Mouse (Mus musculus) lung, embryonic 14.5 days (tissue): ENCODE data around the gene Dtx2. TPM values are rescaled to one million over a fixed set of nuclear protein-coding genes. Genes with fewer than 3 reads are reported as not detected.

Experiments
- ATAC-seq: fragments of 200-750 bp; cut with Nextera tagmentation; 2 replicates; pipeline ENCODE4 v1.8.0; 2017; ENCODE audit warnings: mild to moderate bottlenecking, moderate TSS enrichment, moderate library complexity; ENCODE audit not compliant: insufficient read depth
- DNase-seq: peaks from one replicate; pipeline ENCODE4 v3.0.0-alpha.2; 2015
- H3K27ac ChIP-seq: fragments of 300-500 bp; sonication (generic); 2 replicates; pipeline ENCODE4 v1.5.1; 2014; ENCODE audit warnings: low read depth, mild to moderate bottlenecking, moderate library complexity
- H3K27me3 ChIP-seq: fragments of 300-500 bp; sonication (generic); 2 replicates; pipeline ENCODE4 v1.6.1; 2014; ENCODE audit warnings: low read length, control low read depth; ENCODE audit not compliant: insufficient read depth
- H3K36me3 ChIP-seq: fragments of 300-500 bp; sonication (generic); 2 replicates; pipeline ENCODE4 v1.6.1; 2014; ENCODE audit warnings: control low read depth; ENCODE audit not compliant: insufficient read depth
- H3K4me1 ChIP-seq: fragments of 300-500 bp; sonication (generic); 2 replicates; pipeline ENCODE4 v1.6.1; 2014; ENCODE audit warnings: antibody characterized with exemption, control low read depth; ENCODE audit not compliant: insufficient read depth
- H3K4me2 ChIP-seq: fragments of 300-500 bp; sonication (generic); 2 replicates; pipeline ENCODE4 v1.6.1; 2014; ENCODE audit warnings: mild to moderate bottlenecking
- H3K4me3 ChIP-seq: fragments of 300-500 bp; sonication (generic); 2 replicates; pipeline ENCODE4 v1.5.1; 2014; ENCODE audit warnings: low read depth, low read length
- H3K9ac ChIP-seq: fragments of 300-500 bp; sonication (generic); 2 replicates; pipeline ENCODE4 v1.6.1; 2014
- H3K9me3 ChIP-seq: fragments of 300-500 bp; sonication (generic); 2 replicates; pipeline ENCODE4 v1.6.1; 2016; ENCODE audit warnings: low read depth, low read length, control low read depth
- CTCF ChIP-seq: IDR thresholded peaks from 2 replicates; pipeline ENCODE4 v1.5.1; 2016; ENCODE audit warnings: antibody characterized with exemption, low read depth
- WGBS: fragments of 180-500 bp; shearing (Covaris S2); extraction: QIAGEN DNeasy Blood & Tissue Kit; methylation state at CpG from one replicate; pipeline ENCODE4 v1.1.7; 2014; 5-methylcytosine and 5-hydroxymethylcytosine counted together
- polyA plus RNA-seq: library from polyadenylated mRNA; unstranded; fragments of >200 nt; fragmentation: Nextera tagmentation; extraction: Ambion mirVana; gene quantifications from 2 replicates; pipeline ENCODE4 v1.2.1, GENCODE M21; 2014

Gene Dtx2
- polyA plus RNA-seq, 1 experiment from 2014 or later = 24.4 TPM

DNA sequence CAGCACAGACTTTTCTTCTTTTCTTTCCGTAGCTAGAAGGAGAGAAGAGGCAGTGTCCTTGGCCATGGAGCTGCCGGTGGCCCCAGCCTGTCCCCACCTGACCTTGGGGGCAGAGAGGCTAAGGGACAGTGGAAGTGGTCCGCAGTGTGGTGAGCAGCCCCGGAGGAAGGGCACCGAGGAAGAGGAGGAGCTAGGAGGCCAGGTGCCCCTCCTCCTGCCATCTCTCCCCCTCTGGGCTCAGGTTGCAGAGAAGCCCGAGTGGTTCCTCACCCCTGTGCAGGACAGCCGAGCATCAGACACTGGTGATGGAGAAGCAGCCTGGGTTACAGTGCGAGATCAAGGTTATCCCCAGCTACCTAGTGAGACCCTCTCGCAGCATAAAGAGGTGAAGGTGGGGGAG lies 20.2 kb upstream of the Dtx2 start, which contains the start of gene Ssc4d:
Gene Ssc4d, minus strand, starts transcription at position 167 of the 400 bp plus-strand sequence.
- H3K9me3 ChIP-seq = no peaks in the 10 kb centered on the region
- H3K4me2 ChIP-seq = peak within 1 kb of the TSS; percentile 27; the same call in 1 of the 2 replicates
- TF ChIP-seq CTCF = no peak
- ATAC-seq (no peak), DNase-seq (no peak)
- H3K36me3 ChIP-seq = no peaks in the 10 kb centered on the region
- H3K4me1 ChIP-seq = no peaks in the 10 kb centered on the region
- no peaks in the 10 kb centered on the region for H3K27me3 ChIP-seq
- no peak within 1 kb of the TSS for H3K9ac ChIP-seq
- 18% methylated on average over 9 of the region's 9 CpGs for WGBS
- no peak within 1 kb of the TSS; the same call in 1 of the 2 replicates for H3K4me3 ChIP-seq
- H3K27ac ChIP-seq = no peak within 1 kb of the TSS

DNA sequence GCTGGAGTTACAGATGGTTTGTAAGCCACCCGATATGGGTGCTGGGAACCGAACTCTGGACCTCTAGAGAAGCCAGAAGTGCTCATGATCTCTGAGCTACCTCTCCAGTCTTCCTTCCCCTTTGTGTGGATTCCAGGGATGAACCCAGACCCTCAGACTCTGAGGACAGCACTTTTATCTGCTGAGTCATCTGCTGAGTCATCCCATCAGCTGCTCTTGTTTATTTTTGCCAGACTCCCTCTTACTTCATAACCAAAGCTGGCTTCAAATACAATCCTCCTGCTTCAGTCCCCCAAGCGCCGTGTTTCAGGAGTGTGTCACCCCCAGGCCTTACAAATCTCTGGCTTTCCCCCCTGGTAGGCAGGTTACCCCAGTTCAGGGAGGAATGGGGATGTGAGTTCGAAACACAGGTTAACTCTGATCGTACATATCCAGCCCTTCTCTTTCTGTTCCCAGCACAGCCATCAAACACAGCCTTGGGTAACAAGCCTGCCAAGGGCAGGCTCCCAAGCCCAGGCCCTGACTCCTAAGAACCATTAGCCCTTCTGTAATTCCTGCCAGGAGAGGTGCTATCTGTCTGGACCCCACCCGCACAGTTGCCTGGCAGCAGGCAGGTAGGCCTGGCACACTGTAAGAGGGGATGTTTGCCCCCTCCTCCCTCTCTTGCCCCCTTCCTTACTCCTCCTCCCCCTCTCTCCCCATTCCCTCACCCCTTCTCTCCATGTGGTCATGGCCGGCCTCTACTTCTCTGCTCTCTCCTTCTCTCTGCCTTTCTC lies 18.5 kb upstream of the Dtx2 start:
- no peak overlapping the region for H3K4me3 ChIP-seq
- H3K36me3 ChIP-seq = no peaks in the 10 kb centered on the region
- no peaks in the 10 kb centered on the region for H3K27me3 ChIP-seq
- WGBS = 90% methylated on average over 8 of the region's 8 CpGs
- TF ChIP-seq CTCF = no peak
- no peak overlapping the region for H3K4me2 ChIP-seq
- H3K27ac ChIP-seq = no peak overlapping the region
- ATAC-seq (no peak), DNase-seq (no peak)
- H3K9me3 ChIP-seq = no peaks in the 10 kb centered on the region
- H3K4me1 ChIP-seq = no peaks in the 10 kb centered on the region
- H3K9ac ChIP-seq = no peak overlapping the region

DNA sequence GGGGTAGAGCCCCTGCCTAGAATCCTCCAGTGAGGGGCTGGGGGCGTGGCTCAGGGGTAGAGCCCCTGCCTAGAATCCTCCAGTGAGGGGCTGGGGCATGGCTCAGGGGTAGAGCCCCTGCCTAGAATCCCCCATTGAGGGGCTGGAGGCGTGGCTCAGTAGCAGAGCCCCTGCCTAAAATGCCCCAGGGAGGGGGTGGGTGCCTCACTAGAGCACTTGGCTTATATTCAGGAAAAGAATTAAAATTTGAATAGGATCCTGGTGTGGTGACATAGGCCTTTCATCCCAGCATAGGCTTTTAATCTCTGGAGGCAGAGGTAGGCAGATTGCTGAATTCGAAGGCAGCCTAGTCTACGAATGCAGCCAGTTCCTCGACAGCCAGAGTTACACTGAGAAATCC lies 15.2 kb upstream of the Dtx2 start:
- H3K4me1 ChIP-seq = no peaks in the 10 kb centered on the region
- 86% methylated on average over 5 of the region's 5 CpGs for WGBS

DNA sequence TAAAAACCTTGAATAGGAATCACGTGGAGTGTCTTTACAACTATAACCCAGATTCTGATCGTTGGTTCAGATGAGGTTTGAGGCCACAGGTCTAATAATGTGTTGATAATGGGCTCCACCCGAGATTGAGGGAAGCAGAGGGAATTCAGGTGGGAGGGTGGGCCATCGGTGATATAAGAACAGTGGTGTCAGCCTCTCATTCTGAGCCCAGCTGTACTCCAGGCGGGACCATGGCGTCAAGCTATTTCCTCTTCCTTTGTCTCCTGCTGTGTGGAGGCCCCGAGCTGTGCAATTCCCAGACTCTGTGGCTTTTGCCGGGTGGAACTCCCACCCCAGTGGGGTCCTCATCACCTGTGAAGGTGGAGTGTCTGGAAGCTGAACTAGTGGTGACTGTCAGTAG lies 14.7 kb upstream of the Dtx2 start, which contains the start of gene Zp3:
Gene Zp3, plus strand, starts transcription at position 196 of the 400 bp plus-strand sequence.
- ATAC-seq (no peak), DNase-seq (no peak)
- no peak within 1 kb of the TSS for H3K4me3 ChIP-seq
- no peak for TF ChIP-seq CTCF
- H3K27me3 ChIP-seq = no peaks in the 10 kb centered on the region
- H3K9me3 ChIP-seq = no peaks in the 10 kb centered on the region
- 66% methylated on average over 8 of the region's 8 CpGs for WGBS
- no peak within 1 kb of the TSS for H3K27ac ChIP-seq
- no peak within 1 kb of the TSS for H3K9ac ChIP-seq
- H3K4me1 ChIP-seq = no peaks in the 10 kb centered on the region
- no peaks in the 10 kb centered on the region for H3K36me3 ChIP-seq
- no peak within 1 kb of the TSS for H3K4me2 ChIP-seq

More for the DNA sequence above, 15.2 kb upstream of the Dtx2 start:
- H3K9me3 ChIP-seq = no peaks in the 10 kb centered on the region
- no peak overlapping the region for H3K27ac ChIP-seq
- H3K4me3 ChIP-seq = no peak overlapping the region
- DNase-seq = no peak
- no peak overlapping the region for H3K9ac ChIP-seq
- H3K36me3 ChIP-seq = no peaks in the 10 kb centered on the region
- no peak for ATAC-seq
- no peak overlapping the region for H3K4me2 ChIP-seq
- H3K27me3 ChIP-seq = no peaks in the 10 kb centered on the region
- no peak for TF ChIP-seq CTCF

DNA sequence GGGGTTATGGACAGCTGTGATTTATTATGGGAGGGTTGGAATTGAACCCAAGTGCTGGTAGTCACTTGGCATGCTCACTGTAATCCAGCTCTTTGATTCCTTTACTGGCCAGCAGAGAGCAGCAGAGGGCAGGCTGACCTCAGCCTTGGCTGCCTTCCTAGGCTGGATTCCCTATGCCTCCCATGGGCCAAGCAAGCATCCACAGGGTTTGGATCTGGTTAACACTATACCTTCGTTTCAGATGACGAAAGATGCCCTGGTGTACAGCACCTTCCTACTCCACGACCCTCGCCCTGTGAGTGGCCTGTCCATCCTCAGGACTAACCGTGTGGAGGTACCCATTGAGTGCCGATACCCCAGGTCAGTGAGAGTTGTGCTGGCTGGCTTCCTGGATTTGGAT lies 12.2 kb upstream of the Dtx2 start:
- Histone ChIP-seq H3K4me2 (no peak overlapping the region), H3K9ac (no peak overlapping the region), H3K36me3 (no peaks in the 10 kb centered on the region), H3K27ac (no peak overlapping the region), H3K27me3 (no peaks in the 10 kb centered on the region), H3K4me1 (no peaks in the 10 kb centered on the region), H3K4me3 (no peak overlapping the region), H3K9me3 (no peaks in the 10 kb centered on the region)
- WGBS = 40% methylated on average over 6 of the region's 6 CpGs
- TF ChIP-seq CTCF = peak; percentile 93
- DNase-seq (peak; percentile 86), ATAC-seq (peak; percentile 52; the same call in 1 of the 2 replicates)

DNA sequence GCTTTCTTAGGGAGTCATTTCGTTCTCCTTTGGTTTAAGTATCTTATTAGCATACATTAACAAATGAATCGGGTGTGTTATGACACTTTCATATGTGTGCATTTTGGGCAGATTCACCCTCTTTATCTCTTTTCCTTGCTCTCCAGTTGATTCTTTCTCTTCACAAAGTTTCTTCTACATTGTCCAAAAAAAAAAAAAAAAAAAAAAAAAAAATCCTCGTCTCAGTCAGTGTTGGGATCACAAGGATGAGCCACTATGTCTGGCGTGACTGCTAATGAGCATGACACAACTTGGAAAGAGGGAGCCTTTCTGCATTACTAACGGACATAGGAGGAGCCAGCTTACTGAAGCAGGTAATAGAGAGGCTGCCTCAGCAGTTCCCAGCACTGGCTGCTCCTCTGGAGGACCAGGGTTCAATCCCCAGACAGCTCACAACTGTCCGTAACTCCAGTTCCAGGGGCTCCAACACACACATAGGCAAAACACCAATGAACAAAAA lies 10.0 kb upstream of the Dtx2 start:
- H3K4me3 ChIP-seq = no peak overlapping the region
- no peaks in the 10 kb centered on the region for H3K27me3 ChIP-seq
- H3K27ac ChIP-seq = no peak overlapping the region
- TF ChIP-seq CTCF = no peak
- no peak overlapping the region for H3K9ac ChIP-seq
- H3K9me3 ChIP-seq = no peaks in the 10 kb centered on the region
- ATAC-seq (no peak), DNase-seq (no peak)
- H3K4me2 ChIP-seq = no peak overlapping the region
- H3K36me3 ChIP-seq = no peaks in the 10 kb centered on the region
- no peaks in the 10 kb centered on the region for H3K4me1 ChIP-seq
- 57% methylated on average over 6 of the region's 6 CpGs for WGBS

DNA sequence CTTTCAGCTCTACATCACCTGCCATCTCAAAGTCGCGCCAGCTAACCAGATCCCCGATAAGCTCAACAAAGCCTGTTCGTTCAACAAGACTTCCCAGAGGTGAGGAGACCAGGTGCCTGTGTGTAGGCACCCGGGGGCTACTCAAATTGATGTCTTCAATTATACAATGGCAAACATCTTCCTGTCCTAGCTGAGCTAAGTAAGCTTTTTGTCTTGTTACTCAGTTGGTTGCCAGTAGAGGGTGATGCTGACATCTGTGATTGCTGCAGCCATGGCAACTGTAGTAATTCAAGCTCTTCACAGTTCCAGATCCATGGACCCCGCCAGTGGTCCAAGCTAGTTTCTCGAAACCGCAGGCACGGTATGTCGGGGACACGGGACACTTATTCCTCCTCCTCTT lies 7.4 kb upstream of the Dtx2 start:
- Histone ChIP-seq H3K4me1 (no peaks in the 10 kb centered on the region), H3K27me3 (no peaks in the 10 kb centered on the region), H3K4me3 (no peak overlapping the region), H3K27ac (no peak overlapping the region), H3K36me3 (no peaks in the 10 kb centered on the region), H3K4me2 (no peak overlapping the region), H3K9me3 (no peaks in the 10 kb centered on the region), H3K9ac (no peak overlapping the region)
- no peak for ATAC-seq
- TF ChIP-seq CTCF = 0 out of 2 replicates have a peak, but pooled peaks have one; percentile 39
- 45% methylated on average over 11 of the region's 11 CpGs for WGBS
- DNase-seq = peak; percentile 55
